Mouse (Mus musculus): ENCODE measurements around the gene Gdpd3.

The Gdpd3 gene

DNA sequence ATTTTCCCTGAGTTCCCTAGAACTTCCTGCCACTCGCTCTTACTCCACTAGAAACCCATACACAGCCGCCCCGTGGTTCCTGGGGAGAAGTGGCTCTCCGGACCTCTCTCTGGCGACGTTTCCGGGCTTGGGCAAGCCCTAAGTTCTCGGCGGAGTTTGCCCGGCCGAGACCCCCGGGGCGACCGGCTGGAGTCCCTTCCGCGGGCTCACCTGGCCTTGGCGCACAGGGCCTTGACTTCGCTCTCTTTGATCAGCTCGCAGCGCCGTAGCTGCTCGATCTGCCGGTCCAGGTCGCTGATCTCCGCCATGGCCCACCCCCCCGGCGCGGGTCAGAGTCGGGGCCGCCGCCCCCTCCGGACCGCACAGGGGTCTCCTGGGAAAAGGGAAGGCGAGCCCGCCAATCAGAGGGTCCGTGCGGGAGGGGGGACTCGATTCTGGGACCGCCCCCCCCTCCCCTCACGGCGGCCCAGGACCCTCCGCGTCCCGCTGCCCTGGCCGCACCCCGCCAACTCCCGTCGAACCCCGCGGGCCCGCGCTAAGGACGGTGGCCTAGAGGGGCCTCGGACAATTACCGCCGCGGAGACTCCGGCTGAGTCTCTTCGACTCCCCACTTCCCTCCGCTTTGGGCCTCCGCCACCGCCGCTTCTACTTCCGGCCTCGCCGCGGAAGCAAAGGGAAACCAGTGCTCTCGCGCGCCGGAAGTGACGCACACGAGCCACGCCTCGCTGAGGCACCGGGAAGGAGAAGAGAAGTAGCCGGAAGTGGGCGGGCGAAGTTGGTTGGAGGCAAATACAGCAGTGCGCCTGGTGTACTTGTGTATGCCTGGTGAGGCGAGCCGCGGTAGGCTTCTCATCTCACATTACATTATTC is 26.0 kb downstream of the Gdpd3 start, which contains the start of gene Ppp4c:
Gene Ppp4c (minus strand): TSS at position 646 of the 870 bp plus-strand sequence.
- peak; percentile 98 for DNase-seq

DNA sequence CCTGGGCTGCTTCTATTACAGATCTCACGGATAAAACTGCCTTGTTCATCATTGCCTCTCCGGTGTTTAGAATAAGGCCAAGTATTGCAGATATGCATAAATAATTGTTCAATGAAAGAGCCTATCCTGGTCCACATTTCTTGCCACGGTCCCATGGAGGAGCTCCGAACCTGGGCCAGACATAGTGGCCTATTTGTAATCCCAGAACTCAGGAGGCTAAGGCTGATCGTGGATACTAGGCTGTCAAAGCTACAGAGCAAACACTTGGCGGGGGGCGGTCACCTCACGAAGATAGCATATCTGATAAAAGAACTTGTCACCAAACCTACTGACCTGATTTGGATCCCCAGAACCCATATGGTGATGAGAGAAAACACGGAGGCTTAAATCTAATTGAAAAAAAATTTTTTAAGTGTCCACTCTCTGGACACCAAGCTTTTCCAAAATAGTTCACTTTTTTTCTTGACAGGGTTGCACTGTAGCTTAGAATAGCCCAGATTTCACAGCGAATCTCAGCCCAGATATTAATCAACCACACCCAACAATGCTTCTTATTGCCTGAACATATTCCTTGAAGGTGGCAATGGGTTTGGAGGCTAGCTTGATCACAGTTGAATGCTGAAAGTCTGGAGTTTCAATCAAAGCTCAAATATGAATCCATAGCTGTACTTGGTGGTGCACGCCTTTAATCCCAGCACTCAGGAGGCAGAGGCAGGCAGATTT is 26.7 kb downstream of the Gdpd3 start:
- DNase-seq: no peak

DNA sequence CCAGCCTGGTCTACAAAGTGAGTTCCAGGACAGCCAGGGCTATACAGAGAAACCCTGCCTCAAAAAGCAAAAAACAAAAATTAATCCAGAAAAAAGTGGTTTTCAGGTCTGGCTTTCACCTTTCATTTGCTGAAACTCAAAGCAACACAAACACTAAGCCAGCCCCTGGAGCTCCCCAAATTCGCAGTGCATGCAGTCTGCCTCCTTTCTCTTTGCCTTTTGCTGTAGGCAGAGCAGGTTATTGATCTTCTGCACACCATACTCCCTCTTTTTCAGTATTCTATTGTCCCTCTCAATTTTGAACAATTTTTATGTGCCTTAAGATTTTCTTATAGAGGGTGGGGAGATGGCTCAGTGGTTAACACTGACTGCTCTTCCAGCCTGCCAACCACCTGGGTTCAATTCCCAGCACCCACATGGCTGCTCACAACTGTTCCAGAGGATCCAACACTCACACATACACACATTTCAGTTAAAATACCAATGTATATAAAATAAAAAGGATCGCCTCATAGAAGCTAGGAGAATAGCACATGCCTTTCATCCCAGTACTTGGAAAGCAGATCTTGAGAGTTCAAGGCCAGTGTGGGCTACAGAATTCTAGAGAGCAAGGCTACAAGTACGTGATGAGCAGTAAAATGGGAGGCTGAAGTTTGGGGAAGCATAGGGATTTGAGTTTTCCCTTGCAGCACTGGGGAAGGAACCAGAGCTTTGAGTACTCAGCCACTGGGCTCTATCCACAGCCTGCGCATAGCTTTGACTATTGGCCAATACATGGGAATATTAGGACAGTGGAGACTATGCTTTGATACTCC is 27.5 kb downstream of the Gdpd3 start:
- no peak for DNase-seq

DNA sequence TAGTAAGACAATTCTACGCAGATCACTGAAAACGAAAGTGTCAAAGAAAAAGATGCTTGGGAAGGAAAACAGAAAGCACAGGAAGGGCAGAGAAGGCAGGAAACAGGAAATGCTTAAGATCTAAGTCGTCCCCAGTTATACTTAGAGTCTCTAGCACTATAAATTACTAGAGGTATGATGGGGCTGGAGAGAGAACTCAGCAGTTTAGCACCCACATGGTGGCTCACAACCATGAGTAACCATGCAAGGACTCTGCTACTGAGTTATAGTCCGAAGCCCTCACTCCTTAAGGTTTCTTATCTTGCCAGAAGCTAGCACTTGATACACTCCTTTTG is 28.1 kb downstream of the Gdpd3 start:
- no peak for DNase-seq

DNA sequence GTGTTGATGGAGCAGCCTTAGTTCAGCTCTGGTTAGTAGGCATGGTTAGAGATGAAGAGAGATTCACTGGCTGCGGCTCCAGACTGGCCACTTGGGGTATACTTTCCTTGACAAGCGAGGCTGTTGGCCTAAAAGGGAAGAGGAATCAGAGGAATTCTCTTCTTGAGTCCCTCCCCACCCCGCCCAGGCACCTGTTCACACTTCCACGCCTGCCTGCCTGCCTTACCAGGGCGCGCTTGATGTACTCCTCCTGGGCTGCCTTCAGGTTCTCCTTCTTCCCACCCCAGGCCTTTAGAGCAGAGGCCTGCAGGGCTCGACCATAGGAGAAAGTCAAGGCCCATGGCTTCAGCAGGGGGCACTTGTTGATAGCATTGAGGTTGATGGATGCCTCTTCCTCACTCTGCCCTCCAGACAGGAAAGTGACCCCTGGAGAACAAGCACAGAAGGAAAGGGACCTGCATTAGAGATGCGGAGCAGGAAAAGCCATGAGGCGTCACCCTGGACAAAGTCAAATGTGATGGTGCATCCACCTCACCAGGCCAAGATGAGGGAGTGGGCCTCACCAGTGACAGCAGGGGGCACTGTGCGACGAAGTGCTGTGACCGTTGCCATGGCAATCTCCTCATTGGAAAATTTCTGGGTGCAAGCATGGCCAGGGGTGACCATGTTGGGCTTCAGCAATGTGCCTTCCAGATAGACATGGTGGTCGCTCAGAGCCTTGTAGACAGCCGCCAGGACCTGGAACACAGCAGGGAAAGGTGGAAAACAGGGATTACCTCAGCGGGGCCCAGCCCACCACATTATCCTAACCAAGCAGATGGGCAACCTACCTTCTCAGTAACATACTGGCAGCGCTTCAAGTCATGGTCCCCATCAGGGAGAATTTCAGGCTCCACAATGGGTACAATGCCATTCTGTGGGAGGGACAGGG is 29.5 kb downstream of the Gdpd3 start:
- peak; percentile 15 for DNase-seq

DNA sequence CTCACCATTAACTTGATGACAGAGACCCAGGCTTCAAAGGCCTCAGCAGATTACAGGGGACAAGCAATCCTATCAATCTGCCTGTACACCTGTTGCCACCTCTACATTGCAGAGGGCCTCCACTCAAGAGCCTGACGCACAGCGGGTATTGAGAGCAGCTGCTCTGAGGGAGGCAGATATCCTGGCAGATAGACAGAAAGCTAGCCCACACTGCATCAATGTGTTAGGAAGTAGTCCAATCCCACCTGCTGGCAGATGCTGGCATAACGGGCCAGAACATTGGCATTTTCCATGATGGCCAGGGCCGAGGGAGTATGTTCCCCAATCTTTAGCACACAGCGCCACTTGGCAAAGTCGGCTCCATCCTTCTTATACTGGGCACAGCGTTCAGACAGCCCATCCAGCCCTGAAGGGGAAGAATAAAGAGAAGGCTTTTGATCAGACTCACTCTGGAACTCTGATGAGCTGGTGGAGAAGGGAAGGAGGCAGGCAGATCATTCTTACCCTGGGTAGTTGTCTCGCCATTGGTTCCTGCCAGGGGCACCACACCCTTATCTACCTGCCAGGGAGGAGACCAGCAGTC is 30.3 kb downstream of the Gdpd3 start:
- peak; percentile 45 for DNase-seq

DNA sequence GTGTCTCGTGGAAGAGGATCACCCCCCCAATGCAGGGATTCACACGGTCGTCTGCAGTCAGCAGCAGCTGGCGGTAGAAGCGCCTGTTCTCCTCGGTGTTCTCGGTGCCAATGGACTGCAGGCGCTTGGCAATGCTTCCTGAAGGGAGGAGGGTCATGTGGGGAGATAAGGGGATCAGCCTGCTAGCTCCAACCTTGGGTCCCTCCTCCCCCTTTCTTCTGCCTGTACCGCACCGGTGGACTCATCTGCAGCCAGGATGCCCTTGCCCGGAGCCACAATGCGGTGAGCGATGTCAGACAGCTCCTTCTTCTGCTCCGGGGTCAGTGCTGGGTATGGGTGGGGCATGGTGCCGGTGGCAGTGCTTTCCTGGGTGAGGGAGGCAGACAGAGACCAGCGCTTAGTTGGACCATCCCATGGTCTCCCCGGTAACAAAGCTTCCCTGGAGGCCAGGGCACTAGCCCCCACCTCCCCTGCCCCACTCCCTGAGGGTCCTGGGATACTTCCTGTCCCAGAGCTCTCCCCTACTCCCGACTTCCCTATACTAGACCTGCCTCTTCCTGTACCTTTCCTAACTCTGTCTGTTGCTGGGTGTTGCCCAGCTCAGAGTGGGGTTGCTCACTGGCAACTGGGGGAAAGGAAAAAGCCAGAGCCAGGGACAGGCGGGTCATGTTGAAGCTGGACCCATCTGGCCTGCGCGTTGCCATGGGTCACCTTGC is 31.4 kb downstream of the Gdpd3 start, which contains the start of gene Fam57b:
Gene Fam57b (plus strand): TSS at position 258 of the 716 bp plus-strand sequence.
- peak; percentile 39 for DNase-seq

DNA sequence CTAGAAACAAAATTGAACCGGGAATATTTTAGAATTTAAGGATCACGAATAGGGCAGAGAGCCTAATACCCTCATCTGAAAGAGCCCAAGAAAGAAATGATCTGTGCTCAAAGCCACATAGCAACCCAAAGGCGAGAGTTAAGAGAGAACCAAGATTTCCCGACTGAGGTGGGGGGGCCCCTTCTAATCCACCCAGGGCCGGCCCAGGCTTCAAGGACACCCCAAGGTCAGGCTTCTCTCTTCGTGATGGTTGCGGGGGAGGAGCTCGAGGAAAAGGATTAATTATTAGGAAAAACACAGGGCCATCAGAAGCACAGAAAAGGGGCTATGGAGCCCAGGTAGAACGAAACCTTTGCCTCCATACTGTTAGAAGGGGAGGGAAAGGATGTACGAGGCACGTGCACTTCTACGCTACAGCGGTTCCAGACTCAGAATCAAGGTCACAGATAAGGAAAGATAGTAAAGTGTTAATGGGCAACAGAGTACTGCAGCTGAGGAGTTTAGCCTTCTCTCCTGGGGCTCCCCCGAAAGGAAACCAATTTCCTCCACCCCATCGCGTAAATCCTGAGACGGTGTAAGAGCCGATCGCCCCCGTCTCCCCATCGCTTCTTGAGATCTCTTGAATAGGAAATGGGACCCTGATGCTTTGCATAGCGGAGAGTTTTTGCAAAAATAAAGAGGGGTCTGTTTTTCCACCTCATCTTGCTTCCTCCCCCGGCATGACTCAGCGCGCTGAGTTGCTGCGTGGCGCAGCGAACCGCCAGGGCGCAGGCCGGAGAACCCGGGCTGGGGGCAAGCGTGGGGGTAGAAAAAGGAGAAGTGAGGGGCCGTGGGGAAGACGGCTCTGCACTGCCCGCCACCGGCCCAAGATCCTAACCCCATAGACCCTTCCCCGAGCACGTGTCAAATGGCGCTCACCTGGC is 32.3 kb downstream of the Gdpd3 start:
- DNase-seq: peak; percentile 49

DNA sequence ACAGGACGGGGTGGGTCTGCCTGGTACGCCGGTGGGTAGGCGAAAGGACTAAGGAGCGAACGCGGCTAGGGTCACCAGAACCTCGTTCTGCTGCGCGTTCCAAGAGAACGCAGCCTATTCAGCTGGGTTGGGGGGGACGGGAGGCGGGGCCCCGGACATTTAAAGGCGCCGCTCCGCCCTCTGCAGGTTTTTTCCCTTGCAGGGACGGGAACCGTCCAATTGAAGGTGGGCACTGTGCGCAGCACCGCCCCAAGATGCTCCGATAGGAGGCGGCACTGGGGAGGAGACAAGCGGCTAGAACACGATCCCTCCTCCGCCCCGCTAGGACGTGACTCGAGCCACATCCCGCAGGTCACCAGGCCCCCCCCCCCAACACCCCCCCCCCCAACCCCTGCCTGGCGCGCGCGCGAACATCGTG is 32.9 kb downstream of the Gdpd3 start:
- peak; percentile 99 for DNase-seq

DNA sequence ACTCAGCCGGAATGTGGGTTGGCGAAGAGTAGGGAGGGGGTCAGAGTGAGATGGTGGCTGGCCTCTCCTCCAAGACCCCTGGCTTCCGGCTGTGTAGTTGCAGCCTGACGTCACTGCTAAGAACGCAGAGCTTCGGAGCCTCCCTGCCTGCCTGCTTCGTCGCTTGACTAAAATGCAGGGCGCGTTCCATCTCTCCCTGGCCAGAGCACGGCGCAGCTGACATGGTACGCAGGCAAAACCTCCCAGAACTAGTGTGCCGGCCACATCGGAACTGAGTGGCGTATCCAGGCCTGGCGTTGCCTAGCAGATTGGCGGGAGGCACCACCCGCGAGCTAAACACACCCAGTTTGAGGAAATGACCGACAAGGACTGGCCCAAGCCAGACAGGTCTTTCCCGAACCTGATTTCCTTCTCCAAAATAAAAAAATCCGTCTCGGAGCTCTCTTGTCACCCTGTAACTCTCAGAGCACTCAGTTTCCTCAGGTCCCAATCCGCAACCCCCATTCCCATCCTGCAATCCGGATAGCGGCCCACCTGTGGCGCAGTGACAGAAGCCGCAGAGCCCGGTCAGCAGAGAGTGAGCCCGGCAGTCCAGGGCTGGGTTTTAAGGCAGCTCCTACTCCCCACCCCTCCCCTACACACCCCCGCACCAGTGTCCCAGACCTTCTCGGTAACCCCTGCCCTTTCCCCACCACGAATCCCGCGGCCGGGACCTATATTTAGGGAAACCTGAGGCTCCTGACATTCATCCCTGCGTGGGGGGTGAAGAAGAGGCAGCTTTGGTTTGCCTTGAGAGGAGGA is 33.5 kb downstream of the Gdpd3 start:
- no peak for DNase-seq

DNA sequence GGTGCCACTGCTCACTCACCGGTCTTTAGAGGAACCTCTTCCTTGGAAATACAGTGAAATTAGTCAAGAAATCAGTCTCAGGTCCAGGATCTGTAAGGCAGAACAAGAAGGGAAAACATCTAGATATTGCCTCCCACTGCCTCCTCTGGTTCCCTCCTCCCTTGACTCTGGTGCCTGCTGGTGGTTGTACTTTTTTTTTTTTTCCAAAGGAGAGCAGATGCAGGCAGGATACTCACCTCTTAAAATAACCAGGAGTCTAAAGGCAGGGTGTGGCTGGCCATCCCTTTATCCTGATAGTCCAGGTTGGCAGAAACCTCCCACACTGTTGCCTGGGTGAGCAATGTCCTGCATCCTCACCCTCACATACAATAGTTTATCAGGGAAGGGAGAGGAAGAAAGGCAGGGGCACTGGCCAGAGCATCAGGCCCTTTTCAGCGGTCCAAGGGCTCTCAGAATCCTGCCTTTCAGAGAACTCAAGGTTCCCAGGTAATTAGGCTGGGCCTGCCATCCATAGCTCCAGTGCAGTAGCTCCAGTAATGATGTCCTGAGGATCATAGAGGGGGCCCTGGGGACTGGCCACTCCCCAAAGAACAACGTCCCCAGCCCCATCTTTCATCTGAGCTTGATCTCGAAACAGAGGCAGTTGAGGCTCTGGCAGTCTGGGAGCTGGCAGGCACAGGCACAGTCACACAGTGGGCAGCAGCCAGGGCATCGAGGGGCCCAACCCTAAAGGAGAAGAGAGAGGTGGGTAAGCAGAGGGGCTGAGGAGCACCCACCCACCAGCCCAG is 34.3 kb downstream of the Gdpd3 start:
- no peak for DNase-seq

DNA sequence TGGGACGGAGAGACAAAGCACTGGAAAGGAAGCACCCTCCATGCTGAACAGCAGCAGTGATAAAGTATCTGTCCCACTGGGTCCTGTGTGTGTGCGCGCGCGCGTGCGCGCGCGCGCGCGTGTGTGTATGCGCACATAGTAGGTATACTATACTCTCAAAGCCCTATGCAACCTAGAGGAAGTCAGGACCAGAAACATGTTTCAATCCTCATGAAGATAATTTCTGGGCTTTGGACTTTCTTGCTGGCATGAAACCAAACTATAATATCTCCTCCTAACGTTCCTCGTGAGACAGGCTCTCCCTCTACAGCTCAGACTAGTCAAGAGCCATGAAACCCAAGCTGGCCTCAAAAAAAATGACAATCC is 34.9 kb downstream of the Gdpd3 start:
- DNase-seq: no peak

DNA sequence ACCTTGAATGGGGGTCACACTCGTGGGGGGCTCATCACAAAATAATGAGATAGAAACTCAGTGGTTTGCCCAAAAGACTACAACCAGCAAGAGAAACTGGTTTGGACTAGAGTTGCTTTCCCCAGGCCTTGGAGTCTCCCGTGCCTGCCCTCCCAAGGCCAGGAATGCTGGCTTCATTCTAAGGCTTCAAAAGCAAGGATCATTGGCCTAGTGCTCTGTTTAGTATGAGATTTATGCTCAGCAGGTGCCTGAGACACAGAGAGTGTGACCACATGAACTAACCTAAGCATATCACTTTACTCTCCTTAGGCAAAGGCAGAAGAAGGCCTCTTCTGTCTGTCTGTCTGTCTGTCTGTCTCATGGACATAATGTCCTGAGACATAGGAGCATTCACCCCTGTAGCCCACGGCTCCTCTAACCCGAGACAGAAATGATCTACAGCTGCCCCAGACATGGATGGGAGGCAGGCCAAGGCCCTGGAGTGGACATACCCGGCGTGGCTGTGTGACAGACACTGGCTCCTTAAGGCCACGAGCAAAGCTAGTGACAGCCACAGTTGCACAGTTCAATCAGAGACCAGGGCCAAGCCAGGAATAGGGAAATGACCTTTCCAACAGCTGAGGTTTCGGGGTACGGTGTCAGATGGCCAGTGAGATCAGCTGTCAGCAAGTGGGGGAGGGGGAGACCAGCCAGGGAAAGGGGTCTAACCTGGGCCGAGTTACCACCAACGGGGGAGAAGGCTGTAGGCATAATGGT is 36.2 kb downstream of the Gdpd3 start:
- no peak for DNase-seq

DNA sequence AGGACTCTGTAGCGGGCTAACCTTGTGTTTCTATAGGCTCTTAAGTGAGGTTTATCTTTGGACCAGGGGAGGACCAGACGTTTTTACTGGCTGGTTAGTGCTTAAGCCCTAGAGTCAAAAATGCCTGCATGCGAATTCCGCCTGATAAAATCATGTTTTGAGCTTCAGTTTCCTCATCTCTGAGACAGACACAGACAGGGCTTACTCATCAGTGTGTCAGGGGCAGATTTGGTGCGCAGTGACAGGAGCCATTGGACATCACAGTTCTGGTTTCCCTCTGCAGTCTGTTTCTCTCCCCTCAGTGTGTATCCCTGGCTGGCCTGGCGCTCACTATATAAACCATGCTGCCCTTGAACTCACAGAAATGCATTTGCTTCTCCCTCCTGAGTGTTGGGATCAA is 37.0 kb downstream of the Gdpd3 start:
- no peak for DNase-seq

DNA sequence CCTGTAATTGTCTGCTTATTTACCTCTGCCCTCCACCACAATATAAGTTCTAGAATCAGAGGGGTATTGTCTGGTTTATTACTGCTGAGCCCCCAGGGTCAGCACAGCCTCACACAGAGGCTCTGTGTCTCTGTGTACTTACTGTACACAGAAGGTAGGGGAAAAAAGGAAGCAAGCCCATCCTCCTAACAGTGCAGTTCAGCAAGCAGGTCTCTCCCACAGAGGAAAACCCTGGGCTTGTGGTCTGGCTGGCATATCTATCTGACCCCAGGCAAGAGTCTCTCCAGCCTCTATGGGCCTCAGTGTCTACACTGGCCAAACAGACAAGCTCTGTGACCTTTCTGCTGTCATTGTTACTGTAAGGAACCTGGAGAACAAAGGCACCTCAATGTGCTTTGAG is 37.6 kb downstream of the Gdpd3 start:
- no peak for DNase-seq

DNA sequence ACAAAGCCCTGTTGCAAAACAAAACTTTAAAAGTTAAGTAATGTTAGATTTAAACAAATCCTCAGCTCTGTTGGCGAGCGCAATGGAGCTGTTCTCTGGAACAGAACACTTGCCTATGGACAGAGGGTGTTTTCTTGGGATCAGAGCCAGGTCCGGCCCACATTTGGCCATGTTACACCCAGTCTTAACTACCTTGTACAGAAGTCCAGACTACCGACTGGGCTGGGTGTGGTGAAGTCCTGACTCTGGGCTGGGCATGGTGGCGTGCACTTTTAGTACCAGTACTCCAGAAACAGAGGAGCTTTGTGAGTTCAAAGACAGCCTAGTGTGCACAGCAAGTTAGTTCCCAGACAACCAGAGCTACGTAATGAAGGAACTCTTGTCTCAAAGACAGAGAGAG is 40.8 kb downstream of the Gdpd3 start:
- peak; percentile 72 for DNase-seq

DNA sequence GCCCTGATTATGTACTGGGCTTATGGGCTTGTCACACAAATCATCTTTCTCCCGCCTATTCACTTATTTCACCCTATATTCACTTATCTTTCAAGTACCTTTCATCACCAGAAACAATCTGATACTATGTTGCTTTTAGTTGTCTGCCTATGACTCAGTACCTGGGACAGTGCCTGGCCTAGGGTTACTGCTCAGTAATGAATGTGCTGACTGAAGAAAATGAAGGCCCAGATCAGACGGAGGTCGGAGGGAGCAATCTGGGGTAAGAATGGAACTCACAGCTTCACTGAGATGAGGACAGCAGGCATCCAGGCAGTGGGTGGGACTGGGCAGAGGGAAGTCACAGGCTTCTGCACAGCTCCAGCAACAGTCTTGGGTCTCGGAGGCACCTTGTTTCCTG is 41.3 kb downstream of the Gdpd3 start:
- no peak for DNase-seq

Measured in kidney, postnatal 14 days (tissue).